Mouse (Mus musculus) left cerebral cortex, postnatal 14 days (tissue): ENCODE data around the gene Psma5. TPM values are rescaled to one million over a fixed set of nuclear protein-coding genes. Genes with fewer than 3 reads are reported as not detected.
"Not testable (repeated sequence)": the region's sequence is repeated elsewhere in the genome, so short reads cannot be mapped to it uniquely, and the experiment has no call there.

ENCODE experiments used
- DNase-seq, 2 experiments: peaks; one replicate each; pipeline ENCODE4 v3.0.0; 2021 to 2022; ENCODE audit warnings: low spot score in 2 of 2, mixed read lengths in 1 of 2
- intact Hi-C: fragments of 180-260 bp; cut with DNase I; formaldehyde crosslinking; loops from one replicate; pipeline ENCODE4 v1.15.1; 2025
- total RNA-seq, 2 experiments: library from RNA; stranded (reverse); gene quantifications; 2 replicates each; pipeline ENCODE4 v1.2.3; 2021

Gene Psma5
- total RNA-seq, 2 experiments from 2014 or later, result 83.4 to 89.6 TPM

- intact Hi-C loops, result loop anchor here (2.0 to 5.0 kb wide), 2 partner anchors 47 to 96 kb away; partner anchors contain the start of gene Atxn7l2
- no peak for DNase-seq
These were observed 1.2 kb downstream of the Psma5 start for GRCm38 (mm10) chr3:108257831-108258500.

GRCm38 (mm10) chr3:108259319-108259718, 2.6 kb downstream of the Psma5 start:
- DNase-seq, result no peak
- intact Hi-C loops, result loop anchor here (5.0 kb wide), 1 partner anchor 97 kb away; no protein-coding TSS in a partner anchor

GRCm38 (mm10) chr3:108279495-108279894, 22.8 kb downstream of the Psma5 start:
- intact Hi-C loops, DNase-seq: not testable (repeated sequence)

GRCm38 (mm10) chr3:108282401-108283240, 25.9 kb downstream of the Psma5 start:
- DNase-seq, result peak in 1 of 2 experiments; percentile 54
- intact Hi-C loops, result loop anchor here (2.0 to 5.0 kb wide), 2 partner anchors 40 to 106 kb away; no protein-coding TSS in a partner anchor

- intact Hi-C loops, result loop anchor here (2.0 to 5.0 kb wide), 2 partner anchors 39 to 106 kb away; no protein-coding TSS in a partner anchor
- no peak for DNase-seq
These were observed 26.5 kb downstream of the Psma5 start for GRCm38 (mm10) chr3:108283241-108283561.

GRCm38 (mm10) chr3:108283781-108284601, 27.3 kb downstream of the Psma5 start, which contains the start of gene Sort1:
Gene Sort1 (plus strand): TSS chr3:108284082.
- DNase-seq, result peak; percentile 88 to 92
- intact Hi-C loops, result loop anchor here (2.0 to 5.0 kb wide), 2 partner anchors 38 to 105 kb away; no protein-coding TSS in a partner anchor

- DNase-seq, result no peak
- intact Hi-C loops, result no loop called here
These were observed 28.5 kb downstream of the Psma5 start for GRCm38 (mm10) chr3:108285078-108285711.

GRCm38 (mm10) chr3:108286671-108287439, 30.1 kb downstream of the Psma5 start:
- intact Hi-C loops, result no loop called here
- no peak for DNase-seq

- intact Hi-C loops, result no loop called here
- peak; percentile 45 to 65 for DNase-seq
These were observed 31.4 kb downstream of the Psma5 start for GRCm38 (mm10) chr3:108287811-108288805.

- intact Hi-C loops, result no loop called here
- no peak for DNase-seq
These were observed 32.8 kb downstream of the Psma5 start for GRCm38 (mm10) chr3:108289311-108290130.

GRCm38 (mm10) chr3:108291036-108291799, 34.5 kb downstream of the Psma5 start:
- DNase-seq, result no peak
- intact Hi-C loops, result no loop called here

- intact Hi-C loops, result no loop called here
- peak in 1 of 2 experiments; percentile 43 for DNase-seq
These were observed 37.7 kb downstream of the Psma5 start for GRCm38 (mm10) chr3:108294398-108294797.

- intact Hi-C loops, result no loop called here
- peak; percentile 65 to 76 for DNase-seq
These were observed 38.9 kb downstream of the Psma5 start for GRCm38 (mm10) chr3:108295379-108296219.

GRCm38 (mm10) chr3:108296220-108297049, 39.7 kb downstream of the Psma5 start:
- DNase-seq, result peak; percentile 64 to 73

More at GRCm38 (mm10) chr3:108296220-108297049, 39.7 kb downstream of the Psma5 start:
- intact Hi-C loops, result no loop called here
